Mouse (Mus musculus): ENCODE data around the gene Hist1h2be. TPM values are rescaled to one million over a fixed set of nuclear protein-coding genes. Genes with fewer than 3 reads are reported as not detected.
"Not testable (repeated sequence)": the region's sequence is repeated elsewhere in the genome, so short reads cannot be mapped to it uniquely, and the experiment has no call there.

The Hist1h2be gene
- polyA plus RNA-seq, 1 experiment from 2014 or later, result 3.7 TPM

- no peak overlapping the region for H3K27ac ChIP-seq
- H3K36me3 ChIP-seq, result no peaks in the 10 kb centered on the region
- H3K27me3 ChIP-seq, result no peaks in the 10 kb centered on the region
- ATAC-seq (ENCODE audit: insufficient number of reproducible peaks, insufficient read depth, low FRiP score, low TSS enrichment, low read depth), result no peak
- peaks cover 9% of the 10 kb centered on the region; the same call in 1 of the 2 replicates for H3K4me1 ChIP-seq (replicated peaks)
- no peak overlapping the region for H3K9ac ChIP-seq (replicated peaks)
- 95% methylated on average over 7 of the region's 7 CpGs for WGBS
- H3K4me2 ChIP-seq, result no peak overlapping the region
- H3K9me3 ChIP-seq, result no peaks in the 10 kb centered on the region
- H3K4me3 ChIP-seq (replicated peaks), result no peak overlapping the region
Measured at GRCm38 (mm10) chr13:23591206-23591605, 29.7 kb downstream of the Hist1h2be start.

DNA sequence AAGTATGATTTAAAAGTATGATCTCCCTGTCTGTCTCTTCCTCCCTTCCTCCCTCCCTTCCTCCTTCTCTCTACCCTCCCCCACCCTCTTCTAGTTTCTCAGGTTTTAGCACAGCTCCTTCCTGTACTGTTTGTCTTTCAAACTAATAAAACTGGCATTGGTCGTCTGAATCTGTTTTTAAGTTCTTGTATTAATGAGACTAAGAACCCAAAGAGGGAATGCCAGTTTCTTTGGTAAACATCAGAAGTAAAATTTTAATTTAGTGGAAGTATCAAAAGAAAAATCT lies 34.0 kb downstream of the Hist1h2be start:
- H3K4me3 ChIP-seq (replicated peaks), result peak overlapping the region; percentile 44
- H3K27me3 ChIP-seq, result no peaks in the 10 kb centered on the region
- 2% methylated on average over 1 of the region's 1 CpGs for WGBS
- peak overlapping the region; percentile 76 for H3K4me2 ChIP-seq
- H3K9ac ChIP-seq (replicated peaks), result peak overlapping the region; percentile 38; the same call in 1 of the 2 replicates
- H3K36me3 ChIP-seq, result no peaks in the 10 kb centered on the region
- H3K9me3 ChIP-seq, result no peaks in the 10 kb centered on the region
- H3K27ac ChIP-seq, result peak overlapping the region; percentile 97
- ATAC-seq (ENCODE audit: insufficient number of reproducible peaks, insufficient read depth, low FRiP score, low TSS enrichment, low read depth), result no peak
- H3K4me1 ChIP-seq (replicated peaks), result peaks cover 28% of the 10 kb centered on the region

DNA sequence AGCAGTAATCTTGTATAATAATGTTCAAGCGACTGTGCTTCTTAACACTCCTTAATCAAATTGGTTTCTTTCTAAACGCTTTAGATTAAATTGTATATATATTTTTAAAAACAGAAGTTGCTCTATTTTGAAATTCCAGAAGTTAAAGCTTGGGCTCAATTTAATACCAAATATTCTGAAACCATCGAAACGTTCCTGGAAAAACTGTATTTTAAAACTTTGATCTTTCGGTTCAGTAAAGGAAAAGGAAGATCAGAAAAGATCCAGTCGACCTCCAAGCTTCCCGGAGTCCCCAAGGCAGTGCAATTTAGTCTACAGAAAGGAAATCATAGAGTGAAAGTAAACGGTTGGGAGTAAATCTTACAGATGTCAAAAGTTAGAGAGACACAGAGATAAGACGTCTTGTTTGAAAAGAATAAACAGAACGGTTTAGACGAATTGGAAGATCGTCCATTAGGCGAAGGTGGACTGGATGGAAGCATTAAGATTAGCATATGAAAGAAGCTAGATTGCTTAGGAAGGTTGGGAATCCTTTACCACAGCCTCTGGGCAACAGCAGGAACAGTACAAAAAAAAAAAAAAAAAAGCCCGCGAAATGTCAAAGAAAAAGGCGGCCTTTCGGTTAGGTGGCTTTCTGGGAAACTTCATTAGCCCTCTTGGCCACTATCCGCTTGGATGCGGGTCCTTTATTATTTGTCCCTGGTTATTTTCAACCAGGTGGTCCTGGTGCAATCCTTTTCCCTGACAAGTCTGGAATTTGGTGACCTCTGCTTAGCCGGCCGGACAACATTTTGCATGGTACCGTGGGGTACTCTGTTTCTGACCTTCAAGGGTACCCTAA lies 34.6 kb downstream of the Hist1h2be start:
- Histone ChIP-seq H3K27me3 (no peaks in the 10 kb centered on the region), H3K27ac (peak overlapping the region; percentile 97), H3K9ac (replicated peaks) (peak overlapping the region; percentile 38), H3K4me1 (replicated peaks) (peaks cover 31% of the 10 kb centered on the region), H3K4me2 (peak overlapping the region; percentile 76), H3K9me3 (no peaks in the 10 kb centered on the region), H3K36me3 (no peaks in the 10 kb centered on the region), H3K4me3 (replicated peaks) (peak overlapping the region; percentile 44)
- ATAC-seq (ENCODE audit: insufficient number of reproducible peaks, insufficient read depth, low FRiP score, low TSS enrichment, low read depth), result no peak
- 2% methylated on average over 22 of the region's 22 CpGs for WGBS

DNA sequence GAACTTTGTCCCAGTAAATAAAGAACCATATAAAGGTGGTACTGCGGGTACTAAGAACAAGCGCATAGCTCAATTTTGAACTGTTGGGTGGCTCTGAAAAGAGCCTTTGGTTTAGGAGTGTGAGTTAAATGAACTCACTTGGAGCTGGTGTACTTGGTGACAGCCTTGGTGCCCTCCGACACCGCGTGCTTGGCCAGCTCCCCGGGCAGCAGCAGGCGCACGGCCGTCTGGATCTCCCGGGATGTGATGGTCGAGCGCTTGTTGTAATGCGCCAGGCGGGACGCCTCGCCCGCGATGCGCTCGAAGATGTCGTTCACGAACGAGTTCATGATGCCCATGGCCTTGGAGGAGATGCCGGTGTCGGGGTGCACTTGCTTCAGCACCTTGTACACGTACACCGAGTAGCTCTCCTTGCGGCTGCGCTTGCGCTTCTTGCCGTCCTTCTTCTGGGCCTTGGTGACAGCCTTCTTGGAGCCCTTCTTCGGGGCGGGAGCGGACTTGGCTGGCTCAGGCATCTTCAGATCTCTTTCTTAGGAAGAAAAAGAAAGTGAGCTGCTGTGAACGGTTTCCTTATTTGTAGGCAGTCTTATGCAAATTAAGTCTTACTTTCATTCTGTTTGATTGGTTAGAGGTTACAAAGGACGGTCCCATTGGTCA lies 35.4 kb downstream of the Hist1h2be start:
- Histone ChIP-seq H3K27ac (peak overlapping the region; percentile 96), H3K4me3 (replicated peaks) (peak overlapping the region; percentile 44), H3K4me2 (peak overlapping the region; percentile 76), H3K9ac (replicated peaks) (peak overlapping the region; percentile 76), H3K4me1 (replicated peaks) (peaks cover 33% of the 10 kb centered on the region)
- WGBS, result 1% methylated on average over 28 of the region's 36 CpGs
- H3K27me3 ChIP-seq, H3K36me3 ChIP-seq, H3K9me3 ChIP-seq: not testable (repeated sequence)
- peak; percentile 81 for ATAC-seq (ENCODE audit: insufficient number of reproducible peaks, insufficient read depth, low FRiP score, low TSS enrichment, low read depth)

DNA sequence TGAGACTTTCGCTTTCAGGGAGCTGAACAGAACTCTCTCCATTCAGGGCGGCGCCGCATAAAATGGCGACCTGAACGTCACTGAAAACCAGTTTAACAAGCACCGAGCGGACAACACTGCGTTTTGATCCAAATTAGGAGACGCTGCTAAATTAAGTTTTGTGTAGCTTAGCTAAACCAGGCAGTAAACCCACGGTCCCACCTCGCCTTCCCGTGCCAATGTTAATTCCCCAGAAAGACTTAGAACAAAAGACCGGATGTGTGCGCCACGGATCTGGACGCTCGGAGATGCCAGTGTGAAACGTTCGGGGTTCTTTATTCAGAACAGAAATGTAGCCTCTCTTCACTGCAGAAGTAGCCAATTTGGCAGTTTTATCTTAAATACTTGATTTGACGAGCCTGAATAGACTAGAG lies 35.9 kb downstream of the Hist1h2be start:
- H3K27ac ChIP-seq, result peak overlapping the region; percentile 96
- no peaks in the 10 kb centered on the region for H3K9me3 ChIP-seq
- H3K36me3 ChIP-seq, result no peaks in the 10 kb centered on the region
- H3K4me3 ChIP-seq (replicated peaks), result peak overlapping the region; percentile 44
- peak overlapping the region; percentile 76 for H3K9ac ChIP-seq (replicated peaks)
- under 1% methylated on average over 21 of the region's 21 CpGs for WGBS
- peak overlapping the region; percentile 76 for H3K4me2 ChIP-seq
- H3K27me3 ChIP-seq, result no peaks in the 10 kb centered on the region
- ATAC-seq (ENCODE audit: insufficient number of reproducible peaks, insufficient read depth, low FRiP score, low TSS enrichment, low read depth), result no peak
- H3K4me1 ChIP-seq (replicated peaks), result peaks cover 34% of the 10 kb centered on the region

DNA sequence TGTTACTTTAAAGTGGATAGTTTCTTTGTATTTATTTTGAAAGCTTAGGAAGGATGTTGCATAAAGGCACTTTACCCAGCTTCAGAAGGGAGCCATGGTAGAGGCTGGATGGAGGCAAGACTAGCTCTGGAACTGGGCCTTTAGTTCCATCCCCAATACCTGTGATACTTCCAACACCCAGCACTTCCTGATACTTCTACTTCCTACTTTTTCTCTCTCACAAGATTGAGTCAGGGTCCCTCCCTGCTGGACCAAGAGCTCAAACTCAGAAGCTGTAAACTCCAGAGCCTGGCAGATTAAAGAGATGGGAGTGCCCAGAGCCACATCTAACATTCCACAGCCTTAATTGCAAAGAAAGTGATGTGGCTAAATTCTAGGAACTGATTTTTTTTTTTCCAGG lies 36.6 kb downstream of the Hist1h2be start:
- Histone ChIP-seq H3K9ac (replicated peaks) (peak overlapping the region; percentile 76), H3K36me3 (no peaks in the 10 kb centered on the region), H3K4me2 (peak overlapping the region; percentile 76), H3K27ac (peak overlapping the region; percentile 96), H3K27me3 (no peaks in the 10 kb centered on the region), H3K9me3 (no peaks in the 10 kb centered on the region), H3K4me1 (replicated peaks) (peaks cover 34% of the 10 kb centered on the region), H3K4me3 (replicated peaks) (peak overlapping the region; percentile 44)
- ATAC-seq (ENCODE audit: insufficient number of reproducible peaks, insufficient read depth, low FRiP score, low TSS enrichment, low read depth), result no peak

DNA sequence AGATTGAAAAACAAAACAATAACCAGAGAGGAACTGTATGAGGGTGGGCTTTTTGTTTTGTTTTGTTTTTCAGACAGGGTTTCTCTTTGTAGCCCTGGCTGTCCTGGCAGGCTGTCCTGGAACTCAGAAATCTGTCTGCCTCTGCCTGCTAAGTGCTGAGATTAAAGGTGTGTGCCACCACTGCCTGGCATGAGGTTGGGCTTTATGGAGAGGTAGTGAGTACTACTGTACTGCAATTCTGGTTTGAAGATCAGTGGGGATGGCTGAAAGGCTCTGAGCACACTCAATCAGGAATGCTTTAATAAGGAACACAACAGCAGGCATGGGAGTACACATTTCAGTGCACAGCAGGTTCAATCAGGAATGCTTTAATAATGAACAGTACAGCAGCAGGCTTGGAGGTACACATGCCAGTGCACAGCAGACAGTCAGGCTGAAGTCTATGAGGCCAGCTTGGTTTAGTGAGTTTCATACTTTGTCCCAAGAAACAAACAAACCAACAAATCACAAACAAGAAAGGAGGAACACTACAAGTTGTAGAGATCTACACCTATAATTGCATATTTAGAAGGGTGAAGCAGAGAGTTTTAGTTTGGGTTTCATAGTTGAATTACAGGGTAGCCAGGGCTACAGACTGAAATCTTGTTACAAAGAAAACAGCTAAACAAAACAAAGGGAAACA lies 37.4 kb downstream of the Hist1h2be start:
- Histone ChIP-seq H3K27ac (peak overlapping the region; percentile 96), H3K27me3 (no peaks in the 10 kb centered on the region), H3K9me3 (no peaks in the 10 kb centered on the region), H3K4me3 (replicated peaks) (no peak overlapping the region), H3K36me3 (no peaks in the 10 kb centered on the region), H3K4me1 (replicated peaks) (peaks cover 34% of the 10 kb centered on the region), H3K9ac (replicated peaks) (peak overlapping the region; percentile 31; the same call in 1 of the 2 replicates), H3K4me2 (peak overlapping the region; percentile 85)
- no peak for ATAC-seq (ENCODE audit: insufficient number of reproducible peaks, insufficient read depth, low FRiP score, low TSS enrichment, low read depth)

GRCm38 (mm10) chr13:23582219-23583056 lies 38.5 kb downstream of the Hist1h2be start:
- peak overlapping the region; percentile 73 for H3K9ac ChIP-seq (replicated peaks)
- no peaks in the 10 kb centered on the region for H3K36me3 ChIP-seq
- H3K27ac ChIP-seq, result peak overlapping the region; percentile 96
- H3K4me1 ChIP-seq (replicated peaks), result peaks cover 34% of the 10 kb centered on the region
- H3K9me3 ChIP-seq, result no peaks in the 10 kb centered on the region
- H3K27me3 ChIP-seq, result no peaks in the 10 kb centered on the region
- H3K4me3 ChIP-seq (replicated peaks), result peak overlapping the region; percentile 55
- ATAC-seq (ENCODE audit: insufficient number of reproducible peaks, insufficient read depth, low FRiP score, low TSS enrichment, low read depth), result no peak
- peak overlapping the region; percentile 85 for H3K4me2 ChIP-seq
- 7% methylated on average over 6 of the region's 6 CpGs for WGBS

- no peaks in the 10 kb centered on the region for H3K36me3 ChIP-seq
- peak within 1 kb of the TSS; percentile 85 for H3K4me2 ChIP-seq
- H3K4me1 ChIP-seq (replicated peaks), result peaks cover 34% of the 10 kb centered on the region
- H3K9me3 ChIP-seq, result no peaks in the 10 kb centered on the region
- ATAC-seq (ENCODE audit: insufficient number of reproducible peaks, insufficient read depth, low FRiP score, low TSS enrichment, low read depth), result peak; percentile 91
- H3K27ac ChIP-seq, result peak within 1 kb of the TSS; percentile 96
- peak within 1 kb of the TSS; percentile 73 for H3K9ac ChIP-seq (replicated peaks)
- H3K27me3 ChIP-seq, result no peaks in the 10 kb centered on the region
- under 1% methylated on average over 43 of the region's 43 CpGs for WGBS
- H3K4me3 ChIP-seq (replicated peaks), result peak within 1 kb of the TSS; percentile 55
Measured at GRCm38 (mm10) chr13:23581408-23582218, 39.3 kb downstream of the Hist1h2be start, which contains the start of gene Hist1h4d. Hist1h4d (plus strand) TSS chr13:23581598.

DNA sequence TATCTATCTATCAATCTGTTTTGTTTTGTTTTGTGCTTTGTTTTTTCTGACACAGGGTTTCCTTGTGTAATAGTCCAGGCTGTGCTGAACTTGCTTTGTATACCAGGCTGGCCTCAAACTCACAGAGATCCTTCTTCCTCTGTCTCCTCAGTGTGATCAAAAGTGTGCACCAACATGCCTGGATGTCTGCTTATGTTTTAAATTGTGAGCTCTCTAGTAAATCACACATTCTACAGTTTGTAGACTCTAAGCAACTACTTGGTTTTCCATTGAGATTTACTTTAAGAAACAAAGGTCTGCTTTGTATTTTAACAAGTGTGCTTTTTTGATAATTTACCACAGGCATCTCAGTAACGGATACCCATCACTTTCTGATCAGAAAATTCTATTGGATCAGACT lies 43.1 kb downstream of the Hist1h2be start:
- Histone ChIP-seq H3K36me3 (no peaks in the 10 kb centered on the region), H3K9ac (replicated peaks) (no peak overlapping the region), H3K4me2 (no peak overlapping the region), H3K4me1 (replicated peaks) (peaks cover 25% of the 10 kb centered on the region), H3K27ac (peak overlapping the region; percentile 66; the same call in 1 of the 2 replicates), H3K4me3 (replicated peaks) (no peak overlapping the region), H3K9me3 (no peaks in the 10 kb centered on the region), H3K27me3 (no peaks in the 10 kb centered on the region)
- no peak for ATAC-seq (ENCODE audit: insufficient number of reproducible peaks, insufficient read depth, low FRiP score, low TSS enrichment, low read depth)
- 89% methylated on average over 1 of the region's 1 CpGs for WGBS

Measured in limb, embryonic 12.5 days (tissue).